Mouse (Mus musculus) ES-E14 (cell line): ENCODE results near the gene Adora2a.

Experiments used
- HCFC1 ChIP-seq: IDR thresholded peaks from 2 replicates; pipeline ENCODE4 v1.6.1; 2012; ENCODE audit warnings: low read length, inconsistent platforms, borderline replicate concordance; ENCODE audit not compliant: insufficient read depth
- MAFK ChIP-seq: IDR thresholded peaks from 2 replicates; pipeline ENCODE4 v1.6.1; 2014; ENCODE audit warnings: mild to moderate bottlenecking, low read depth, low read length, inconsistent platforms; ENCODE audit not compliant: insufficient read depth
- ZC3H11A ChIP-seq: IDR thresholded peaks from 2 replicates; pipeline ENCODE4 v1.6.1; 2012; ENCODE audit warnings: low read depth, mild to moderate bottlenecking, inconsistent platforms, low read length, borderline replicate concordance
- ZNF384 ChIP-seq: IDR thresholded peaks from 2 replicates; pipeline ENCODE4 v1.6.1; 2012; ENCODE audit warnings: low read depth, low read length, inconsistent platforms

DNA sequence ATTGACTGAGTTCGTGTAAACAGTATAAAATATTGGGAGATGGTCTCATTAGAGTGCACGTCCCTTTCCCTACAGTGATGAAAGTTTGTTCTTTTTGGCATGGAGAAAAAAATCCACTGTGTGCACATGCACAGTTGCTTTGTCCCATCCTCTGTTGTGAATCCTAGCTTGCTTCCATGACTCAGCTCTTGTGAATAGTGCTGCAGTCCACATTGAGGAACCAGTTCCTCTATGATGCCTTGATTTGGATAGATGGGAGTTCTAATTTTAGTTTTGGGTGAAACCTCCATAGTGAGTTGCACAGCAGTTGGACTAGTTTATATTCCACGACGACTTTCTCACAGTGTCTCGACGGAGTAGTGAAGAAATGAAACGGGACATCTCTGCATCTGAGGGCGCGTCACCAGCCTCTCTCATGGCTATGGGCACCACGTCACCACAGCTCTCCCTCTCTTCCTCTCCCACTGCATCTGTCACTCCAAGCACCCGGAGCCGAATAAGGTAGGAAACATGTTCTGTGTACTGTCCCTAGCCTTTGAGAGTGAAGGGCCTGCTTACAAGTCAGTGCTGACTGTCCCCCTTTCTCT, 40.2 kb upstream of the Adora2a start:
- TF ChIP-seq ZC3H11A (no peak), ZNF384 (no peak), MAFK (no peak), HCFC1 (no peak)
